Mouse (Mus musculus) right cerebral cortex, postnatal 10 days (tissue): ENCODE measurements at regions not wholly inside any gene's neighbourhood (a gene's known extent, or its start where the extent isn't known, plus 50 kb on each side); places are given as distances from the start of the nearest gene placed in this dataset.
A peak's percentile ranks its signal among the peaks of the same experiment; 100 is the strongest.

Experiments
- DNase-seq, 2 experiments: peaks; one replicate each; pipeline ENCODE4 v3.0.0; 2021; ENCODE audit warnings: low spot score in 2 of 2

GRCm38 (mm10) chr8:42614077-42614476, 527.2 kb downstream of the Triml1 start:
- DNase-seq, result peak; percentile 20 to 30

- DNase-seq, result no peak
Measured at GRCm38 (mm10) chr8:42596639-42597038, 544.6 kb downstream of the Triml1 start.
